Mouse (Mus musculus) heart, postnatal 0 days (tissue): ENCODE data around the gene Pcsk6.

ENCODE experiments used
- CTCF ChIP-seq: IDR thresholded peaks from 2 replicates; pipeline ENCODE4 v1.5.1; 2016; ENCODE audit warnings: antibody characterized with exemption, control low read depth, low read depth
- EP300 ChIP-seq: IDR thresholded peaks from 2 replicates; pipeline ENCODE4 v1.6.1; 2016; ENCODE audit warnings: antibody characterized with exemption, low read depth

- no peak for TF ChIP-seq CTCF
- no peak for TF ChIP-seq EP300
Measured at GRCm38 (mm10) chr7:66080231-66080613, 218.7 kb downstream of the Pcsk6 start.
